Mouse (Mus musculus) forebrain, embryonic 16.5 days (tissue): Measurements from ENCODE around the gene Sarnp. TPM values are rescaled to one million over a fixed set of nuclear protein-coding genes. Genes with fewer than 3 reads are reported as not detected.
"Not testable (repeated sequence)": the region's sequence is repeated elsewhere in the genome, so short reads cannot be mapped to it uniquely, and the experiment has no call there.

ENCODE experiments used
- ATAC-seq: fragments of 200-750 bp; cut with Nextera tagmentation; 2 replicates; pipeline ENCODE4 v1.8.0; 2017; ENCODE audit warnings: mild to moderate bottlenecking, moderate library complexity
- H3K27ac ChIP-seq: fragments of 300-500 bp; sonication (generic); 2 replicates; pipeline ENCODE4 v1.5.1; 2014; ENCODE audit warnings: low read length, control low read depth
- H3K27me3 ChIP-seq: fragments of 300-500 bp; sonication (generic); replicated peaks from 2 replicates; pipeline ENCODE4 v1.6.1; 2014; ENCODE audit warnings: low read length; ENCODE audit not compliant: control insufficient read depth, insufficient read depth
- H3K36me3 ChIP-seq: fragments of 300-500 bp; sonication (generic); 2 replicates; pipeline ENCODE4 v1.6.1; 2014; ENCODE audit not compliant: control insufficient read depth, insufficient read depth
- H3K4me1 ChIP-seq: fragments of 300-500 bp; sonication (generic); replicated peaks from 2 replicates; pipeline ENCODE4 v1.6.1; 2014; ENCODE audit warnings: low read length; ENCODE audit not compliant: control insufficient read depth, insufficient read depth
- H3K4me2 ChIP-seq: fragments of 300-500 bp; sonication (generic); 2 replicates; pipeline ENCODE4 v1.6.1; 2014; ENCODE audit warnings: mild to moderate bottlenecking, low read length, control low read depth
- H3K4me3 ChIP-seq: fragments of 300-500 bp; sonication (generic); replicated peaks from 2 replicates; pipeline ENCODE4 v1.5.1; 2014; ENCODE audit warnings: mild to moderate bottlenecking, low read length, control low read depth
- H3K9ac ChIP-seq: fragments of 300-500 bp; sonication (generic); replicated peaks from 2 replicates; pipeline ENCODE4 v1.6.1; 2014; ENCODE audit warnings: low read depth, low read length, control low read depth
- H3K9me3 ChIP-seq: fragments of 300-500 bp; sonication (generic); 2 replicates; pipeline ENCODE4 v1.6.1; 2016; ENCODE audit warnings: low read length; ENCODE audit not compliant: control insufficient read depth
- WGBS: fragments of 180-500 bp; shearing (Covaris S2); extraction: QIAGEN DNeasy Blood & Tissue Kit; methylation state at CpG from one replicate; pipeline ENCODE4 v1.1.7; 2014; 5-methylcytosine and 5-hydroxymethylcytosine counted together
- polyA plus RNA-seq: library from polyadenylated mRNA; unstranded; fragments of >200 nt; fragmentation: Nextera tagmentation; extraction: Ambion mirVana; gene quantifications from 2 replicates; pipeline ENCODE4 v1.2.1, GENCODE M21; 2015

Gene Sarnp
- polyA plus RNA-seq, 1 experiment from 2014 or later, result 194 TPM

- H3K27ac ChIP-seq, result peak overlapping the region; percentile 98
- no peaks in the 10 kb centered on the region for H3K9me3 ChIP-seq
- peak; percentile 93 for ATAC-seq
- H3K4me1 ChIP-seq, result peaks cover 53% of the 10 kb centered on the region
- H3K4me2 ChIP-seq, result peak overlapping the region; percentile 87
- H3K4me3 ChIP-seq, result peak overlapping the region; percentile 87
- WGBS, result under 1% methylated on average over 57 of the region's 70 CpGs
- no peaks in the 10 kb centered on the region for H3K27me3 ChIP-seq
- peak overlapping the region; percentile 85 for H3K9ac ChIP-seq
- no peaks in the 10 kb centered on the region for H3K36me3 ChIP-seq
Observed at GRCm38 (mm10) chr10:128805092-128806000, 11.8 kb upstream of the Sarnp start.

DNA sequence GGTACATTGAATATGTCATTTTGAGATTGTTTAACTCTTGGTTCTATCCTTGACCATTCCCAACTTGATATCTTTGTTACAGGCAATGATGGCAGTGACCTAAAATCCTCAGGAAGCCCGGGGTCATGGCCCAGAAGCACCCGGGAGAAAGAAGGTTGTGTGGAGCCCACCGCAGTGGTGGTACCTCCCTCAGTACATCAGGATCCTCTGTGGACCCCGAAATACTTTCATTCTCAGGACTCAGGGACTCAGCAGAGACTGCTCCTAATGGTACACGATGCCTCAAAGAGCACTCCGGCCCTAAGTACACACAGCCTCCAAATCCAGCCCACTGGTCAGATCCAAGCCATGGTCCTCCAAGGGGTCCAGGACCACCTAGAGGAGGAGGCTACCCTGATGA lies 11.0 kb upstream of the Sarnp start:
- peak overlapping the region; percentile 85 for H3K9ac ChIP-seq
- H3K9me3 ChIP-seq, result no peaks in the 10 kb centered on the region
- H3K27me3 ChIP-seq, result no peaks in the 10 kb centered on the region
- peak overlapping the region; percentile 76 for H3K4me2 ChIP-seq
- 65% methylated on average over 6 of the region's 6 CpGs for WGBS
- ATAC-seq, result no peak
- peak overlapping the region; percentile 87 for H3K4me3 ChIP-seq
- H3K27ac ChIP-seq, result peak overlapping the region; percentile 98
- no peaks in the 10 kb centered on the region for H3K36me3 ChIP-seq
- peaks cover 53% of the 10 kb centered on the region for H3K4me1 ChIP-seq

- 0 out of 2 replicates have a peak overlapping the region, but pooled peaks have one; percentile 28 for H3K9ac ChIP-seq
- H3K4me1 ChIP-seq, result peaks cover 53% of the 10 kb centered on the region
Observed at GRCm38 (mm10) chr10:128807018-128807417, 10.1 kb upstream of the Sarnp start.

GRCm38 (mm10) chr10:128820217-128820616 lies 3.1 kb downstream of the Sarnp start:
- Histone ChIP-seq H3K36me3 (peaks cover 19% of the 10 kb centered on the region), H3K27me3 (no peaks in the 10 kb centered on the region), H3K9ac (no peak overlapping the region), H3K9me3 (no peaks in the 10 kb centered on the region), H3K4me3 (no peak overlapping the region), H3K4me2 (no peak overlapping the region), H3K27ac (no peak overlapping the region), H3K4me1 (peaks cover 16% of the 10 kb centered on the region)
- WGBS, result 85% methylated on average over 4 of the region's 4 CpGs
- ATAC-seq, result no peak

More at GRCm38 (mm10) chr10:128807018-128807417, 10.1 kb upstream of the Sarnp start:
- Histone ChIP-seq H3K27me3 (no peaks in the 10 kb centered on the region), H3K27ac (no peak overlapping the region), H3K4me3 (peak overlapping the region; percentile 18), H3K9me3 (no peaks in the 10 kb centered on the region), H3K4me2 (peak overlapping the region; percentile 76), H3K36me3 (no peaks in the 10 kb centered on the region)
- no peak for ATAC-seq
- WGBS, result 87% methylated on average over 8 of the region's 8 CpGs

DNA sequence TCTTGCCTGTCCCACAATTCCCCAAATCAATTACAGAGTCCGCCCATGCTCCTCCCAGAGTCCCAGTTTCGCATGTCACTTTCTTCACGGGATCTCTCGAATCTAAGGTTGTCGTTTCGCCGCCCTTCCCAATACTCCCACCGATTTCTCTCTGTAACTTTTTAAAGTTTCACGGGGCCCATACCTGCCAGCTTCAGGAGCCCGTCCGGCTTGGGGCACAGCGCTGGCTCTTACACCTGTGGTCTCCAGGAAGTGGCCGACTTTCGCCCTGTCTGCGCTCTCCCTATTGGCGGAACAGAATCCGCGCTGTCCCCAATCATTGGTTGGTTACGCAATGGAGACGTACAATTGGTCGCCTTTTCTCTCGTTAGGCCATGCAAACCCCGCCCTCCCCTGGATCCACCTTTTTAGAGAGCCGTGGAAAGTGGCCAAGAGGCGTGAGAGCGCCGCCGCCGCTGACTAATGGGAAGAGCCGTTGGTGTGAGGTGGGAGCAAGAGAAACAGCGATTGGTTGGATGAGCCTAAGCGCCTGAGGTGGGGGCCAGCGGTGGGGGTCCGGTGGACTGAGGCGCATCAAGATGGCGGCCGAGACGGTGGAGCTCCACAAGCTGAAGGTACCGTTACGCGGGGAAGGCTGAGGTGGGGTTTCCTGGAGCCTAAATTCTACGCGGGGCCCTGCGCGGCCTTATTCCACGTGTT lies 4.4 kb downstream of the Sarnp start, which contains the start of gene Ormdl2:
Ormdl2 (minus strand) TSS at position 288 of the 699 bp plus-strand sequence.
- Histone ChIP-seq H3K27me3 (no peaks in the 10 kb centered on the region), H3K27ac (no peak within 1 kb of the TSS), H3K4me3 (peak within 1 kb of the TSS; percentile 75), H3K36me3 (peaks cover 15% of the 10 kb centered on the region), H3K4me1 (peaks cover 16% of the 10 kb centered on the region), H3K9me3 (no peaks in the 10 kb centered on the region), H3K9ac (peak within 1 kb of the TSS; percentile 77), H3K4me2 (peak within 1 kb of the TSS; percentile 77)
- ATAC-seq, result peak; percentile 100
- under 1% methylated on average over 46 of the region's 46 CpGs for WGBS

DNA sequence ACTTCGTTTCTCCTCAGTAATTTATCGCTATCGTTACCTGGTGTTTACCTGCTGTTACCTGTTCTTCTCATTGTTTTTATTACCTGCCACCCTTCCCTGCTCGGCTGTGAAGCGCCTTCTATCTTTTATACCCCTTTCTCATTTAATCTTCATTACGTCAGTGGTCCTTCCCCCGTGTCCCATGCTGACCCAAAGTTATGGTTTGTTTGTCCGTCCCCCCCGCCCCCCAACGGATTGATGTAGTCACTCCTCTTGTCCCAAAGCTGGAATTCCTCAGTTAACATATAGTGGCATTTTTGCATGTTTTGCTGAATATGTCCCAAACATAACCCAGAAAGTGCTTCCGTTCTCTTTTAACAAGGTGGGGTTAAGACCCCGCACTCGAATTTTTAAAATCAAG lies 5.0 kb downstream of the Sarnp start:
- H3K4me2 ChIP-seq, result peak overlapping the region; percentile 77
- 4% methylated on average over 13 of the region's 13 CpGs for WGBS
- H3K27ac ChIP-seq, result no peak overlapping the region
- H3K36me3 ChIP-seq, result peaks cover 9% of the 10 kb centered on the region
- no peaks in the 10 kb centered on the region for H3K9me3 ChIP-seq
- no peak for ATAC-seq
- H3K27me3 ChIP-seq, result no peaks in the 10 kb centered on the region
- H3K4me3 ChIP-seq, result peak overlapping the region; percentile 75
- H3K4me1 ChIP-seq, result peaks cover 16% of the 10 kb centered on the region
- peak overlapping the region; percentile 77 for H3K9ac ChIP-seq

- H3K27me3 ChIP-seq, H3K9ac ChIP-seq, H3K4me3 ChIP-seq, H3K9me3 ChIP-seq, H3K27ac ChIP-seq, ATAC-seq, H3K36me3 ChIP-seq: not testable (repeated sequence)
- Histone ChIP-seq H3K4me1 (peaks cover 16% of the 10 kb centered on the region), H3K4me2 (peak overlapping the region; percentile 77)
- WGBS, result 79% methylated on average over 4 of the region's 4 CpGs
Observed at GRCm38 (mm10) chr10:128823087-128823486, 6.0 kb downstream of the Sarnp start.

DNA sequence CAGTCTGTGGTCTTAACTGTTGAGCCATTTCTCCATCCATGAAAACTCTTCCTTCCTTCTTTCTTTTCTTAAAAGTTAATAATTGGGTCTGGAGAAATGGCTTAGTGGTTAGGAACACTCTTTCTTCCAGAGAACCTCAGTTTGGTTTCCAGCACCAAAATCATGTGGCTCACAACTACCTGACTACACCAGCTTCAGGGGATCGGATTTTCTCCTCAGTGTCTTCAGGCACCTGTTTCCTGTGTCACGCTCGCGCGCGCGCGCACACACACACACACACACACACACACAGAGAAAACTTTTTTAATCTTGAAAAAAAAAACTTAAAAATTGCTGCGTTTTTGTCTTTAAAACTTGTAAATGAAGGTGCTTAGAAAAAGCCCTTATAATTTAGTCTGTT lies 6.7 kb downstream of the Sarnp start:
- Histone ChIP-seq H3K4me1 (peaks cover 16% of the 10 kb centered on the region), H3K9me3 (no peaks in the 10 kb centered on the region), H3K27me3 (no peaks in the 10 kb centered on the region), H3K27ac (no peak overlapping the region), H3K4me3 (no peak overlapping the region), H3K9ac (no peak overlapping the region), H3K36me3 (0 out of 2 replicates have a peak, but pooled peaks cover 2% of the 10 kb centered on the region), H3K4me2 (no peak overlapping the region)
- no peak for ATAC-seq
- over 99% methylated on average over 9 of the region's 9 CpGs for WGBS

DNA sequence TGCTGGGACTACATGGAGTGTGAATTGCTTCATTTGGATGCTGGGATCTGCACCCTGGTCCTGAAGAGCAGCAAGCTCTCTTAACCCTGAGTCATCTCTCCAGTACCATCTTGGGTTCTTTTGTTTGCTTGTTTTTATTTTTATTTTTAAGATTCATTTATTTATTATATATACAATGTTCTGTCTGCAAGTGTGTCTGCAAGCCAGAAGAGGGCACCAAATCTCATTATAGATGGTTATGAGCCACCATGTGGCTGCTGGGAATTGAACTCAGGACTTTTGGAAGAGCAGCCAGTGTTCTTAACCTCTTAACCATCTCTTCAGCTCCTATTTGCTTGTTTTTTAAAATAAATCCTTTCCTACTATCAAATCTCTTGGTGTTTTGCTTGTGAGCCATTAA lies 20.3 kb downstream of the Sarnp start:
- no peak overlapping the region for H3K4me2 ChIP-seq
- H3K4me1 ChIP-seq, result no peaks in the 10 kb centered on the region
- no peaks in the 10 kb centered on the region for H3K9me3 ChIP-seq
- H3K4me3 ChIP-seq, result no peak overlapping the region
- H3K27ac ChIP-seq, result no peak overlapping the region
- ATAC-seq, result no peak
- no peaks in the 10 kb centered on the region for H3K27me3 ChIP-seq
- no peak overlapping the region for H3K9ac ChIP-seq
- H3K36me3 ChIP-seq, result peaks cover 18% of the 10 kb centered on the region
